Mouse (Mus musculus): ENCODE results near the gene A2ml1.

Gene A2ml1

GRCm38 (mm10) chr6:128549463-128550452 is 31.6 kb downstream of the A2ml1 start:
- no peak for DNase-seq (ENCODE audit: low spot score in 2 of 2)

- DNase-seq (ENCODE audit: low spot score in 2 of 2) = no peak
Measured at GRCm38 (mm10) chr6:128548532-128548931, 32.9 kb downstream of the A2ml1 start.

GRCm38 (mm10) chr6:128545402-128545801 is 36.0 kb downstream of the A2ml1 start:
- no peak for DNase-seq (ENCODE audit: low spot score in 2 of 2)

- no peak for DNase-seq (ENCODE audit: low spot score in 2 of 2)
Measured at GRCm38 (mm10) chr6:128543226-128543625, 38.2 kb downstream of the A2ml1 start.

- no peak for DNase-seq (ENCODE audit: low spot score in 2 of 2)
Measured at GRCm38 (mm10) chr6:128535250-128535649, 46.2 kb downstream of the A2ml1 start.

- no peak for DNase-seq (ENCODE audit: low spot score in 2 of 2)
Measured at GRCm38 (mm10) chr6:128533296-128533695, 48.1 kb downstream of the A2ml1 start.

GRCm38 (mm10) chr6:128532701-128533100 is 48.7 kb downstream of the A2ml1 start:
- DNase-seq (ENCODE audit: low spot score in 2 of 2) = no peak

GRCm38 (mm10) chr6:128528491-128528890 is 52.9 kb downstream of the A2ml1 start:
- DNase-seq (ENCODE audit: low spot score in 2 of 2) = no peak

- no peak for DNase-seq (ENCODE audit: low spot score in 2 of 2)
Measured at GRCm38 (mm10) chr6:128527110-128527509, 54.3 kb downstream of the A2ml1 start.

- no peak for DNase-seq (ENCODE audit: low spot score in 2 of 2)
Measured at GRCm38 (mm10) chr6:128526601-128527000, 54.8 kb downstream of the A2ml1 start, which contains the start of gene Pzp. TSS of gene Pzp (minus strand) at chr6:128526720.

GRCm38 (mm10) chr6:128525801-128526200 is 55.6 kb downstream of the A2ml1 start:
- DNase-seq (ENCODE audit: low spot score in 2 of 2) = no peak

GRCm38 (mm10) chr6:128523360-128523759 is 58.0 kb downstream of the A2ml1 start:
- DNase-seq (ENCODE audit: low spot score in 2 of 2) = no peak

GRCm38 (mm10) chr6:128519159-128519558 is 62.2 kb downstream of the A2ml1 start:
- DNase-seq (ENCODE audit: low spot score in 2 of 2) = no peak

GRCm38 (mm10) chr6:128505676-128506236 is 75.7 kb downstream of the A2ml1 start:
- DNase-seq (ENCODE audit: low spot score in 2 of 2) = no peak

GRCm38 (mm10) chr6:128504743-128505142 is 76.7 kb downstream of the A2ml1 start:
- no peak for DNase-seq (ENCODE audit: low spot score in 2 of 2)

GRCm38 (mm10) chr6:128495346-128495745 is 86.1 kb downstream of the A2ml1 start:
- DNase-seq (ENCODE audit: low spot score in 2 of 2) = no peak

- DNase-seq (ENCODE audit: low spot score in 2 of 2) = no peak
Measured at GRCm38 (mm10) chr6:128494646-128495331, 86.6 kb downstream of the A2ml1 start.

- DNase-seq (ENCODE audit: low spot score in 2 of 2) = no peak
Measured at GRCm38 (mm10) chr6:128491916-128492315, 89.5 kb downstream of the A2ml1 start.

- DNase-seq (ENCODE audit: low spot score in 2 of 2) = no peak
Measured at GRCm38 (mm10) chr6:128490141-128490540, 91.3 kb downstream of the A2ml1 start.
